Mouse (Mus musculus): Measurements from ENCODE around the gene Elfn1. TPM values are rescaled to one million over a fixed set of nuclear protein-coding genes. Genes with fewer than 3 reads are reported as not detected.

Gene Elfn1
- polyA plus RNA-seq, 1 experiment = not detected

GRCm38 (mm10) chr5:140019616-140020015, 111.9 kb downstream of the Elfn1 start:
- no peak overlapping the region for H3K27ac ChIP-seq (ENCODE audit: insufficient read depth, low read depth, low read length)
- H3K4me3 ChIP-seq (ENCODE audit: insufficient read depth, low read depth, low read length) = no peak overlapping the region
- WGBS = 97% methylated on average over 1 of the region's 1 CpGs
- H3K4me1 ChIP-seq (ENCODE audit: control insufficient read depth, insufficient read depth, low read length) = peaks cover 50% of the 10 kb centered on the region
- no peak for TF ChIP-seq POLR2A (IDR thresholded peaks at IDR 0.05; ENCODE audit: insufficient read depth, low read depth, low read length)
- no peak for TF ChIP-seq CTCF (IDR thresholded peaks at IDR 0.05; ENCODE audit: insufficient read depth, low read depth, low read length)

- 69% methylated on average over 10 of the region's 10 CpGs for WGBS
- H3K27ac ChIP-seq (ENCODE audit: insufficient read depth, low read depth, low read length) = peak overlapping the region; percentile 21; the same call in 1 of the 2 replicates
- no peak overlapping the region for H3K4me3 ChIP-seq (ENCODE audit: insufficient read depth, low read depth, low read length)
- H3K4me1 ChIP-seq (ENCODE audit: control insufficient read depth, insufficient read depth, low read length) = peaks cover 57% of the 10 kb centered on the region
- TF ChIP-seq CTCF (IDR thresholded peaks at IDR 0.05; ENCODE audit: insufficient read depth, low read depth, low read length) (no peak), POLR2A (IDR thresholded peaks at IDR 0.05; ENCODE audit: insufficient read depth, low read depth, low read length) (no peak)
Measured at GRCm38 (mm10) chr5:140021755-140022154, 114.0 kb downstream of the Elfn1 start.

GRCm38 (mm10) chr5:140022861-140023260, 115.1 kb downstream of the Elfn1 start:
- TF ChIP-seq CTCF (IDR thresholded peaks at IDR 0.05; ENCODE audit: insufficient read depth, low read depth, low read length) = no peak
- TF ChIP-seq POLR2A (IDR thresholded peaks at IDR 0.05; ENCODE audit: insufficient read depth, low read depth, low read length) = no peak
- H3K4me1 ChIP-seq (ENCODE audit: control insufficient read depth, insufficient read depth, low read length) = peaks cover 57% of the 10 kb centered on the region
- WGBS = 25% methylated on average over 6 of the region's 6 CpGs

GRCm38 (mm10) chr5:140023941-140024500, 116.3 kb downstream of the Elfn1 start:
- no peak for TF ChIP-seq CTCF (IDR thresholded peaks at IDR 0.05; ENCODE audit: insufficient read depth, low read depth, low read length)
- no peak for TF ChIP-seq POLR2A (IDR thresholded peaks at IDR 0.05; ENCODE audit: insufficient read depth, low read depth, low read length)
- Histone ChIP-seq H3K27ac (ENCODE audit: insufficient read depth, low read depth, low read length) (peak overlapping the region; percentile 63), H3K4me3 (ENCODE audit: insufficient read depth, low read depth, low read length) (no peak overlapping the region), H3K4me1 (ENCODE audit: control insufficient read depth, insufficient read depth, low read length) (peaks cover 59% of the 10 kb centered on the region)
- WGBS = 2% methylated on average over 3 of the region's 3 CpGs

More at GRCm38 (mm10) chr5:140022861-140023260, 115.1 kb downstream of the Elfn1 start:
- Histone ChIP-seq H3K4me3 (ENCODE audit: insufficient read depth, low read depth, low read length) (no peak overlapping the region), H3K27ac (ENCODE audit: insufficient read depth, low read depth, low read length) (peak overlapping the region; percentile 63)

Other genes starting within 250 kb of the Elfn1 start
- not detected in 2 replicates for gene Micall2, start 171.6 kb upstream of the Elfn1 start, polyA plus RNA-seq (2012; ENCODE audit: insufficient read depth, insufficient read length, low replicate concordance, missing spikeins)
- gene Ints1, start 132.3 kb upstream of the Elfn1 start, polyA plus RNA-seq (2012; ENCODE audit: insufficient read depth, insufficient read length, low replicate concordance, missing spikeins) = not detected in 2 replicates
- not detected in 2 replicates for gene Mafk, start 116.4 kb upstream of the Elfn1 start, polyA plus RNA-seq (2012; ENCODE audit: insufficient read depth, insufficient read length, low replicate concordance, missing spikeins)
- gene Tmem184a, start 88.0 kb upstream of the Elfn1 start, polyA plus RNA-seq (2012; ENCODE audit: insufficient read depth, insufficient read length, low replicate concordance, missing spikeins) = not detected in 2 replicates
- not detected in 2 replicates for gene Gm26938, start 81.5 kb upstream of the Elfn1 start, polyA plus RNA-seq (2012; ENCODE audit: insufficient read depth, insufficient read length, low replicate concordance, missing spikeins)
- gene Psmg3, start 81.1 kb upstream of the Elfn1 start, polyA plus RNA-seq (2012; ENCODE audit: insufficient read depth, insufficient read length, low replicate concordance, missing spikeins) = not detected in 2 replicates

Data from olfactory bulb, adult 2 months (tissue).